Mouse (Mus musculus): ENCODE measurements around the gene Gata3.

Gene Gata3

GRCm38 (mm10) chr2:9871141-9871716, 18.6 kb downstream of the Gata3 start:
- no peak for DNase-seq

- DNase-seq = no peak
Observed at GRCm38 (mm10) chr2:9867092-9867825, 22.6 kb downstream of the Gata3 start.

- no peak for DNase-seq
Observed at GRCm38 (mm10) chr2:9860698-9861097, 29.1 kb downstream of the Gata3 start.

DNA sequence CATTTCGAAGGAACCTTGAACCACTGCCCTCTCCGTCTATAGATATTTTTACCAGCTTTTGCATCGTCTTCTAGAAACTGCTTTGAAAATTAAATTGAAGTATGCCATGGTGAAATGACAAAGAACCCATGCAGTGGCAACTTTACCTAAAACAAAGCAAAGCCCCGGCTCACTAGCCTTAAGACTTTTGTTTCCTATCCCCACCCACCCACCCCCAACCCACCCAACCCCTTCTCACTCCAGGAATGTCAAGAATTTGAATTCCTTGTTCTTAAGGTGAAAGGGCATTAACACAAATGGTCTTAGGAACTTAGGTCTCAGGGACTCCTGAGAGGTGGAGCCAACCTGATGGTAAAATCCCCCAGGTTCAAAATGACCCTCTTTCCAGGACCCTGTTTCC, 34.0 kb downstream of the Gata3 start:
- DNase-seq = no peak

DNA sequence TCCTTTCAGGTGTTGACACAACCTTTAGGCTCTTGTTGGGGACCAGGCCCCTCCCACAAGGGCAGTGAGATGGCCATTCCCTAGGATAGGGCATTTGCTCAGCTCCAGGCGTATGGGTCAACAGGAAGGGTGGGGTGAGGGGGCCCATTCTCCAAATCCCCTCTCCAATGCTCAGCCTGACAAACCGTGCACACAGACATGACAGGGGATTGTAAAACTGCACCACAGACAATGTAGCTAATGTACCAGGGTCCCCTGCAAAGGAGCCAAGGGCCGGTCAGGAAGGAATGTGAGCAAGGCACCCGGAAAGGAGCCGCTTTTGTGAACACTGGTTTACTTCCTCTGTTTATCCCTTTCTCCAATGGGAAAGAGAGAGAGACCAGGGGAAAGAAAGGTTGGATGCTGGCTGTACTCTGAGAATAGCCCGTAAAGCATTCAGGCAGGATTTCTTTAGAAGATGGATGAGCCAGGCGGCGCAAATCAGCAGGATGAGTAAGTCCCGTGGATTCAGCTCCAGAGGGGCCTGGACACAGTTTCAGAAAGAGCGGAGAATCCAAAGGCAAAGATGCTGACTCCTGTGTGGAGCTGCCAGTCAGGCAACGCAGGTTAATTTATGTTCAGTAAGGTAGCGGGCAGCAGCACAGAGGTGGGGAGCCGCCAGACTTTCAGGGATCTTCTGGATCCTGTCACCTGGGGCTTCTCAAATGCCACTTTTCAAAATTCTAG, 36.8 kb downstream of the Gata3 start:
- peak in 1 of 2 experiments; percentile 35 for DNase-seq

DNA sequence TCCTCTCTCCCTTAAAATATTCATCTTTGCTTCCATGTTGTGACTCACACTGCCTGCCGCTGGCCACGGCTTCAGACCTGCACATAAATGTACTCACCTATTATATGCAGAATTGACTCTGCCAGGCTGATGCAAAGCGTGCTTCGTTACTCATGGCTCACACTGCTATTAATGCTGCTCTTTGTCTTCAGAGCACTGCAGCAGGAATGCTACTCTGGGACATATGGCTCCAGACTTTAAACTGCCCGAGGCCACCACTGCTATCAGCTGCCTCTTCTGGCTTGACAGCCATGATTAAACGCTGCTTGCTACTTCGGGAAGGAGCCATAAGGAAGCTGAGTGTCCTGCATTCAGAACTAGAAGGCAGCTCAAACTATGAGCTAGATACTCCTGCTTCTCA, 54.6 kb downstream of the Gata3 start:
- DNase-seq = no peak

DNA sequence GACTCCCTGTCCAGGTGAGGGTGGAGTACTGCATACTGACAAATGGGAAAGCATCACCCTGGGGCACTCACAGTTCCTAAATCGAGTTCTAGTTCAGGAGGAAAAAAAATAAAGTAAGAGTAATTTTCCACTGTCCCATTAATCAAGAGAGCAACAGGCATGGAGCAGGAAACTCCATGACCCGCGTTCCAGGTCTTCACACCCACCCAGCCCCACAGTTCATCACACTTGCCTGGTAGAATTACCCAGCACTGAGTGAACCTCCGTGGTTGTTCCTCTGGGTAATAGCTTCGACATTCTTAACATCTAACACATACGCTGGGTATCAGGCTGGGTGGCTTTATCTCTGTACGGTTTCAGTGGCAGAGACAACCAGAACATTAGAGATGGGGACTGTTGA, 56.1 kb downstream of the Gata3 start:
- no peak for DNase-seq

GRCm38 (mm10) chr2:9827624-9828023, 62.2 kb downstream of the Gata3 start:
- no peak for DNase-seq

GRCm38 (mm10) chr2:9820611-9821010, 69.2 kb downstream of the Gata3 start:
- peak; percentile 8 to 29 for DNase-seq

DNA sequence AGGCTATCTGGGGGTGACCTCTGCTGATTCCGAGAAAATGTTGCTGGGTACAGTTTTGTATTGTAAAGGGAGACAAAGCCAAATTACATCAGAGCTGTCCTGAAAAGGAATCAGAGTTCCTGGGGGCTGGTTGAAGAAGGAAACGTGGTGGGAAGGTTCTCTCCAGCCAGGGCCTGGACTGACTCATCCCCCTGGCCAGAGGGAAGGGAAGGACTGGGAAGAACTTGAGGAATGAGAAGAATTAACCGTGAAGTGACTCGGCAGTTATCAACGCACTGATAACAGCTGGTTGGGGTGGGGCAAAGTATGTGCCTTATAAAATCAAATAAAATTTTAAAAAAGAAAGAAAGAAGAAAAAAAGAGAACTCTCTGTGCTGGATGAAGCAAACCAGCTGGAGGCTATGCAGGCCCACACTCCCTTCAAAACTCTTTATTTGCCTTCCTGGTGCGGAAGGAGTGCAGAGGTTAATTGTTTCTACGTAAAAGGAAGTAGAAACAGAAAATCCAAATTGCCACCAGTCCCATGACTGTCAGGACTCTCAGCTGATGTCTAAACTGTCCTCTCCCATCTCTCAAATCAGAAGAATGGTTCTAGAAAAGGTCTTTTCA, 71.6 kb downstream of the Gata3 start:
- no peak for DNase-seq

Data from lung, postnatal 4 days (tissue).